Mouse (Mus musculus): ENCODE measurements around the gene Triobp. TPM values are rescaled to one million over a fixed set of nuclear protein-coding genes. Genes with fewer than 3 reads are reported as not detected.
A peak's percentile ranks its signal among the peaks of the same experiment; 100 is the strongest.
"Not testable (repeated sequence)": the region's sequence is repeated elsewhere in the genome, so short reads cannot be mapped to it uniquely, and the experiment has no call there.

Triobp gene
- polyA plus RNA-seq, 1 experiment from 2014 or later: 35.6 TPM

DNA sequence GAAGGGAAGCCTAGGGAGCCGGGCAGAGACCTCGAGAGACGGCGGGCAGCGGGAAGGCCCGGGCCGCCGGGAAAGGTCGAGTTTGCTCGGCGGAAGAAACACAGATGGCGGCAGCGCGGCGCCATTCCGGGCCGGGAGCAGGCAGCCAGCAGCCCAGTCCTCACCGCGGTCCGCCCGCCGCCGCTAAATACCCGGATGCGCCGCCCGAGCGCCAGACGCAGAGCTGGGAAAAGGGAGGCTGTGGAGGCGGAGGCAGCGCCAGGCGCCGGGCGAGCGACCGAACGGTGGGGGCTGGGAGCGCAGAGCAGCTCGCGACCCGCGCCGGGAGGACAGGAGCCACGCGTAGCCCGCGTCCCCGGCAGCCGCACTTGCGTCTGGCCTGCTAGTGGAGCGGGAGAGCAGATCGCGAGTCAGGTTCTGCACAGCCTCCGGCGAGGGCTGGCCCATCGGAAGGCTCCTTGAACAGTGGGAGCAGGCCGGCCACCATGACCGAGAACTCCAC lies 80.8 kb downstream of the Triobp start, which contains the start of gene H1f0:
TSS of gene H1f0 (plus strand) at position 214 of the 502 bp plus-strand sequence.
- Histone ChIP-seq H3K27ac (peak within 1 kb of the TSS; percentile 97), H3K9ac (peak within 1 kb of the TSS; percentile 98), H3K4me1 (peaks cover 54% of the 10 kb centered on the region), H3K36me3 (ENCODE audit: poor library complexity, severe bottlenecking) (no peaks in the 10 kb centered on the region), H3K9me3 (replicated peaks) (no peaks in the 10 kb centered on the region), H3K4me3 (peak within 1 kb of the TSS; percentile 73), H3K27me3 (no peaks in the 10 kb centered on the region), H3K4me2 (peak within 1 kb of the TSS; percentile 97)
- ATAC-seq: peak; percentile 88
- 0% methylated on average over 46 of the region's 58 CpGs for WGBS

GRCm38 (mm10) chr15:79028823-79029484 lies 81.4 kb downstream of the Triobp start:
- Histone ChIP-seq H3K9me3 (replicated peaks) (no peaks in the 10 kb centered on the region), H3K27me3 (no peaks in the 10 kb centered on the region), H3K4me3 (peak overlapping the region; percentile 73), H3K27ac (peak overlapping the region; percentile 97), H3K9ac (peak overlapping the region; percentile 98), H3K4me1 (peaks cover 54% of the 10 kb centered on the region), H3K4me2 (peak overlapping the region; percentile 97), H3K36me3 (ENCODE audit: poor library complexity, severe bottlenecking) (no peaks in the 10 kb centered on the region)
- 23% methylated on average over 16 of the region's 16 CpGs for WGBS
- no peak for ATAC-seq

DNA sequence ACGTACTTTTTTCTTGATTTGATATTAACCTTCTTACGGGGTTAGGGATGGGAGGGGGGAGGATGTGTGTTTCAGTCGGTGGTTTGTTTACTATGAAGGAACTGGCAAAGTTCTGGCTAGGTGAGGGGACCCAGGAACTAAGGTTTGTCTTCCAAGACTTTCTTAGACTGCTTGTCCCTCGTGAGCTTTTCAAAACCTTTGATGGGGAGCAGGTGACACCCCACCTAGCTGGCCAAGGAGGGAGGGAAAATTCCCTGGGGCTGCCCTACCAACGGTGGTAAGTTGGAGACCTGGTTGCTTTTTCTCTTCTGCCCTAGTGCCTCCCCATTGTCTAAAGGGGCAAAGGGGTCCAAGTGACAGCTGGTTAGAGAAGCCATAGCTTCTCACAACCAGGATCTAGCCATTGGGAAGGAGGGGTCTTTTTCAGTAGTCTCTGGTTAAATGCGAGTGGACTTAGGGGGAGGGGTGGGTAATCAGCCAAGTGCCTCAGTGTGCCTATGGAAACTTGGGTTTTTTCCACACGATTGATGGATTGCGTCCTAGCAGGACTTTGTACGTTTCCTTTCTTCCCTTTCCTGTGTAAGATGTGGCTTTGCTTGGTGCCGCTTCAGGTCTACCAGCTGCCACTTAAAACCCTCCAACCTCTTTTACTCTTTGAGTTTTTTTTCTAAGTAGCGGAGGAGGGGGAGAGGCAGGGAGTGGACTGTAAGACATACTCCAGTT lies 82.2 kb downstream of the Triobp start:
- no peak for ATAC-seq
- Histone ChIP-seq H3K4me1 (peaks cover 54% of the 10 kb centered on the region), H3K9ac (peak overlapping the region; percentile 98), H3K4me2 (peak overlapping the region; percentile 97), H3K27me3 (no peaks in the 10 kb centered on the region), H3K4me3 (peak overlapping the region; percentile 73), H3K36me3 (ENCODE audit: poor library complexity, severe bottlenecking) (no peaks in the 10 kb centered on the region), H3K27ac (peak overlapping the region; percentile 75), H3K9me3 (replicated peaks) (no peaks in the 10 kb centered on the region)
- 6% methylated on average over 11 of the region's 11 CpGs for WGBS

DNA sequence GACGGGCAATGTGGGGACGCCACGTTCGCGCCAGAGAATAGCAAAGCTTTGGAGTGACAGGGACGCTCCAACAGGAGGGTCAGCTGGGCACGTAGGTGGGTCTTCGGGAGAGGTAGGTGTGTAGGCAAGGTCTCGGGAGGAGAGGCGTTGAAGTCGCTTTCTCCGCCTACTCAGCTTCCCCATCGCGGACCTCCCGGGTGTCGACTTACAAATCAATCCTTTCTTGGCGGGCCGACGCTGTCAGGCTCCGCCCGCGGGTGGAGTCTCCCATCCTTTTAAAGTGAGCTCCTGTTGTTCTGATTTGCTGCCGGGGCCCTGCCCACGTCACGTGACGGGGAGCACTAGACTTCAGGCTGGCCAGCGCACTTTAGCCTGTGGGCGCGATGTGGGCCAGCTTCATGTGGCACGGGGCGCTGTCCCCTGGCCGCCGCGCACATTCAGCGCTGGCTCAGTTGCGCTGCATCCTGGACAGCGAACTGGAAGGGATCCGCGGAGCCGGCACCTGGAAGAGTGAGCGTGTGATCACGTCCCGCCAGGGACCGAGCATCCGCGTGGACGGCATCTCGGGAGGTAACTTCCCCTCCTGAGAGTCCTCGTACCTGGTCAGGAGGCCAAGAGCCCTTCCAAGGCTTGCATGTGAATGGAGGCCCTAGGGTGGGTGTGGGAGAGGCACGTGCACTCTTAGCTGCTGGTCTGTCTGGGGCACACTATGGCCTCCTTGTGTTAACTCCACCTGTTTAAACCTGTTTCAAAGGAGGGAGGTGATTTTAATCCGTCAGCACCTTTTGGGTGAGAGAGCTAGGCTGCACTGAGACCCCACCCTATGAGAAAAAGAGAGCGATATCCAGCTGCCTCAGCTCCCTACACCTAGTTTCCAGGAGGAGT lies 83.3 kb downstream of the Triobp start:
- peak overlapping the region; percentile 98 for H3K9ac ChIP-seq
- WGBS: 1% methylated on average over 52 of the region's 52 CpGs
- H3K9me3 ChIP-seq (replicated peaks): no peaks in the 10 kb centered on the region
- no peaks in the 10 kb centered on the region for H3K27me3 ChIP-seq
- H3K4me1 ChIP-seq: peaks cover 47% of the 10 kb centered on the region
- peak overlapping the region; percentile 73 for H3K4me3 ChIP-seq
- H3K4me2 ChIP-seq: peak overlapping the region; percentile 97
- peak overlapping the region; percentile 75 for H3K27ac ChIP-seq
- H3K36me3 ChIP-seq (ENCODE audit: poor library complexity, severe bottlenecking): peaks cover 7% of the 10 kb centered on the region
- peak; percentile 77 for ATAC-seq

- not testable (repeated sequence) for H3K9ac ChIP-seq; H3K27ac ChIP-seq; H3K4me3 ChIP-seq; ATAC-seq; H3K27me3 ChIP-seq; H3K9me3 ChIP-seq (replicated peaks)
- Histone ChIP-seq H3K4me1 (peaks cover 38% of the 10 kb centered on the region), H3K36me3 (ENCODE audit: poor library complexity, severe bottlenecking) (peaks cover 17% of the 10 kb centered on the region), H3K4me2 (peak overlapping the region; percentile 97)
- 87% methylated on average over 5 of the region's 5 CpGs for WGBS
Measured at GRCm38 (mm10) chr15:79031908-79032307, 84.4 kb downstream of the Triobp start.

DNA sequence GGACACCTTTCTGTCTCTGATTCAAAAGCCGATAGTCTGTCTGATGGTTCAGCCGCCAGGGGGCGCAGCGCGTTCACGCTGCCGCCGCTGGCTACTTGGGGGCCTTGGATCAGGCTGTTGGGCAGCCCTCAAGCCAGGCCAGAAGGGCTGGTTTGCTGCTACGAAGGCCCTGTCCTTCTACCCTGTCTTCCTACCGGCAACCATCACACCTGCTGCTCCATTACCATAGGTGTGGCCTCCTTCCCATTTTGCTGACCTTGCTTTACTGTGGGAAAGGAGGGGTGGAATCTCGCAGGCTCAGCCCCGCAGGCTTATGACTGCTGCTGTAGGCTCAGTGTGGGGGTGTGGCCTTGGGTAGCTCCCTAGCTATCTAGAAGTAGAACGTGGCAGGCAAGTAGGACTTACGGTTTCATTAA lies 90.4 kb downstream of the Triobp start:
- Histone ChIP-seq H3K4me2 (peak overlapping the region; percentile 34), H3K9ac (peak overlapping the region; percentile 35; the same call in 1 of the 2 replicates), H3K36me3 (ENCODE audit: poor library complexity, severe bottlenecking) (peaks cover 22% of the 10 kb centered on the region), H3K4me3 (no peak overlapping the region), H3K9me3 (replicated peaks) (no peaks in the 10 kb centered on the region), H3K27ac (no peak overlapping the region), H3K27me3 (peaks cover 36% of the 10 kb centered on the region), H3K4me1 (peaks cover 20% of the 10 kb centered on the region)
- ATAC-seq: no peak
- WGBS: 11% methylated on average over 14 of the region's 14 CpGs

GRCm38 (mm10) chr15:79038331-79038730 lies 90.8 kb downstream of the Triobp start:
- peaks cover 22% of the 10 kb centered on the region for H3K36me3 ChIP-seq (ENCODE audit: poor library complexity, severe bottlenecking)
- H3K27me3 ChIP-seq: peaks cover 40% of the 10 kb centered on the region
- H3K9ac ChIP-seq: no peak overlapping the region
- H3K4me3 ChIP-seq: no peak overlapping the region
- H3K9me3 ChIP-seq (replicated peaks): no peaks in the 10 kb centered on the region
- 69% methylated on average over 10 of the region's 10 CpGs for WGBS
- no peak for ATAC-seq
- no peak overlapping the region for H3K27ac ChIP-seq
- H3K4me2 ChIP-seq: no peak overlapping the region
- H3K4me1 ChIP-seq: peaks cover 24% of the 10 kb centered on the region

GRCm38 (mm10) chr15:79038853-79039252 lies 91.3 kb downstream of the Triobp start:
- peaks cover 22% of the 10 kb centered on the region for H3K36me3 ChIP-seq (ENCODE audit: poor library complexity, severe bottlenecking)
- WGBS: 23% methylated on average over 7 of the region's 7 CpGs
- ATAC-seq: peak; percentile 62; the same call in 1 of the 2 replicates

GRCm38 (mm10) chr15:79040501-79041416 lies 93.2 kb downstream of the Triobp start:
- Histone ChIP-seq H3K27ac (no peak overlapping the region), H3K27me3 (peaks cover 60% of the 10 kb centered on the region), H3K4me1 (peaks cover 31% of the 10 kb centered on the region), H3K4me2 (peak overlapping the region; percentile 44), H3K36me3 (ENCODE audit: poor library complexity, severe bottlenecking) (peaks cover 15% of the 10 kb centered on the region), H3K4me3 (0 out of 2 replicates have a peak overlapping the region, but pooled peaks have one; percentile 13), H3K9me3 (replicated peaks) (no peaks in the 10 kb centered on the region), H3K9ac (peak overlapping the region; percentile 30; the same call in 1 of the 2 replicates)
- 23% methylated on average over 24 of the region's 24 CpGs for WGBS
- ATAC-seq: no peak

More at GRCm38 (mm10) chr15:79038853-79039252, 91.3 kb downstream of the Triobp start:
- Histone ChIP-seq H3K27ac (no peak overlapping the region), H3K27me3 (peaks cover 45% of the 10 kb centered on the region), H3K4me1 (peaks cover 24% of the 10 kb centered on the region), H3K9me3 (replicated peaks) (no peaks in the 10 kb centered on the region), H3K9ac (no peak overlapping the region), H3K4me2 (no peak overlapping the region), H3K4me3 (no peak overlapping the region)

- H3K27ac ChIP-seq: no peak within 1 kb of the TSS
- no peak for ATAC-seq
- H3K9ac ChIP-seq: peak within 1 kb of the TSS; percentile 55
- H3K9me3 ChIP-seq (replicated peaks): no peaks in the 10 kb centered on the region
- peaks cover 31% of the 10 kb centered on the region for H3K4me1 ChIP-seq
- peak within 1 kb of the TSS; percentile 53 for H3K4me3 ChIP-seq
- peaks cover 62% of the 10 kb centered on the region for H3K27me3 ChIP-seq
- peaks cover 8% of the 10 kb centered on the region; the same call in 1 of the 2 replicates for H3K36me3 ChIP-seq (ENCODE audit: poor library complexity, severe bottlenecking)
- H3K4me2 ChIP-seq: peak within 1 kb of the TSS; percentile 80
- 73% methylated on average over 6 of the region's 6 CpGs for WGBS
Measured at GRCm38 (mm10) chr15:79041585-79041984, 94.1 kb downstream of the Triobp start, which contains the start of gene Galr3. Gene Galr3 (plus strand): TSS chr15:79041885.
